Mouse (Mus musculus): ENCODE results near the gene Fgfr2. TPM values are rescaled to one million over a fixed set of nuclear protein-coding genes. Genes with fewer than 3 reads are reported as not detected.

Fgfr2 gene
- polyA plus RNA-seq, 1 experiment from 2014 or later = 106 TPM

GRCm38 (mm10) chr7:131807257-131807656 is 1315.9 kb downstream of the Fgfr2 start:
- no peak overlapping the region for H3K27ac ChIP-seq (replicated peaks; ENCODE audit: low read depth, low read length)
- H3K27me3 ChIP-seq (replicated peaks; ENCODE audit: control insufficient read depth, insufficient read depth, low read length) = no peaks in the 10 kb centered on the region
- ATAC-seq (ENCODE audit: low read depth) (no peak), DNase-seq (ENCODE audit: low spot score) (no peak)
- H3K4me2 ChIP-seq (ENCODE audit: low read depth, low read length) = no peak overlapping the region
- H3K4me1 ChIP-seq (ENCODE audit: control insufficient read depth, insufficient read depth, low read length) = no peaks in the 10 kb centered on the region
- no peaks in the 10 kb centered on the region for H3K9me3 ChIP-seq (ENCODE audit: control insufficient read depth, low read length)
- WGBS = 15% methylated on average over 2 of the region's 2 CpGs
- H3K9ac ChIP-seq (ENCODE audit: low read depth, low read length) = no peak overlapping the region
- H3K36me3 ChIP-seq (ENCODE audit: control insufficient read depth, insufficient read depth, low read length) = no peaks in the 10 kb centered on the region
- H3K4me3 ChIP-seq (ENCODE audit: low read depth, low read length) = no peak overlapping the region

- H3K36me3 ChIP-seq (ENCODE audit: control insufficient read depth, insufficient read depth, low read length) = no peaks in the 10 kb centered on the region
- WGBS = 63% methylated on average over 9 of the region's 9 CpGs
- no peak for ATAC-seq (ENCODE audit: low read depth)
- H3K27me3 ChIP-seq (replicated peaks; ENCODE audit: control insufficient read depth, insufficient read depth, low read length) = 0 out of 2 replicates have a peak, but pooled peaks cover 1% of the 10 kb centered on the region
- H3K27ac ChIP-seq (replicated peaks; ENCODE audit: low read depth, low read length) = no peak overlapping the region
- no peak overlapping the region for H3K4me2 ChIP-seq (ENCODE audit: low read depth, low read length)
- H3K9me3 ChIP-seq (ENCODE audit: control insufficient read depth, low read length) = no peaks in the 10 kb centered on the region
- no peak overlapping the region for H3K9ac ChIP-seq (ENCODE audit: low read depth, low read length)
- no peak for DNase-seq (ENCODE audit: low spot score)
- H3K4me1 ChIP-seq (ENCODE audit: control insufficient read depth, insufficient read depth, low read length) = no peaks in the 10 kb centered on the region
- H3K4me3 ChIP-seq (ENCODE audit: low read depth, low read length) = no peak overlapping the region
Observed at GRCm38 (mm10) chr7:131805525-131806202, 1317.5 kb downstream of the Fgfr2 start.

- Histone ChIP-seq H3K27ac (replicated peaks; ENCODE audit: low read depth, low read length) (no peak overlapping the region), H3K36me3 (ENCODE audit: control insufficient read depth, insufficient read depth, low read length) (no peaks in the 10 kb centered on the region), H3K4me3 (ENCODE audit: low read depth, low read length) (no peak overlapping the region), H3K27me3 (replicated peaks; ENCODE audit: control insufficient read depth, insufficient read depth, low read length) (0 out of 2 replicates have a peak, but pooled peaks cover 3% of the 10 kb centered on the region), H3K4me1 (ENCODE audit: control insufficient read depth, insufficient read depth, low read length) (no peaks in the 10 kb centered on the region), H3K9me3 (ENCODE audit: control insufficient read depth, low read length) (no peaks in the 10 kb centered on the region), H3K9ac (ENCODE audit: low read depth, low read length) (no peak overlapping the region), H3K4me2 (ENCODE audit: low read depth, low read length) (no peak overlapping the region)
- ATAC-seq (ENCODE audit: low read depth) (no peak), DNase-seq (ENCODE audit: low spot score) (no peak)
- 30% methylated on average over 6 of the region's 6 CpGs for WGBS
Observed at GRCm38 (mm10) chr7:131800416-131801045, 1322.6 kb downstream of the Fgfr2 start.

GRCm38 (mm10) chr7:131797161-131797560 is 1326.0 kb downstream of the Fgfr2 start:
- no peak overlapping the region for H3K27ac ChIP-seq (replicated peaks; ENCODE audit: low read depth, low read length)
- no peak overlapping the region for H3K4me3 ChIP-seq (ENCODE audit: low read depth, low read length)
- H3K9ac ChIP-seq (ENCODE audit: low read depth, low read length) = no peak overlapping the region
- H3K4me1 ChIP-seq (ENCODE audit: control insufficient read depth, insufficient read depth, low read length) = no peaks in the 10 kb centered on the region
- WGBS = 36% methylated on average over 6 of the region's 6 CpGs
- no peaks in the 10 kb centered on the region for H3K9me3 ChIP-seq (ENCODE audit: control insufficient read depth, low read length)
- ATAC-seq (ENCODE audit: low read depth) (no peak), DNase-seq (ENCODE audit: low spot score) (no peak)
- 0 out of 2 replicates have a peak, but pooled peaks cover 3% of the 10 kb centered on the region for H3K27me3 ChIP-seq (replicated peaks; ENCODE audit: control insufficient read depth, insufficient read depth, low read length)
- H3K4me2 ChIP-seq (ENCODE audit: low read depth, low read length) = no peak overlapping the region
- no peaks in the 10 kb centered on the region for H3K36me3 ChIP-seq (ENCODE audit: control insufficient read depth, insufficient read depth, low read length)

GRCm38 (mm10) chr7:131788595-131789206 is 1334.4 kb downstream of the Fgfr2 start:
- Histone ChIP-seq H3K4me2 (ENCODE audit: low read depth, low read length) (no peak overlapping the region), H3K9me3 (ENCODE audit: control insufficient read depth, low read length) (no peaks in the 10 kb centered on the region), H3K27me3 (replicated peaks; ENCODE audit: control insufficient read depth, insufficient read depth, low read length) (no peaks in the 10 kb centered on the region), H3K36me3 (ENCODE audit: control insufficient read depth, insufficient read depth, low read length) (no peaks in the 10 kb centered on the region), H3K9ac (ENCODE audit: low read depth, low read length) (no peak overlapping the region), H3K27ac (replicated peaks; ENCODE audit: low read depth, low read length) (no peak overlapping the region), H3K4me1 (ENCODE audit: control insufficient read depth, insufficient read depth, low read length) (no peaks in the 10 kb centered on the region), H3K4me3 (ENCODE audit: low read depth, low read length) (no peak overlapping the region)
- 66% methylated on average over 10 of the region's 10 CpGs for WGBS
- ATAC-seq (ENCODE audit: low read depth) (no peak), DNase-seq (ENCODE audit: low spot score) (no peak)

GRCm38 (mm10) chr7:131785721-131786120 is 1337.4 kb downstream of the Fgfr2 start:
- Histone ChIP-seq H3K36me3 (ENCODE audit: control insufficient read depth, insufficient read depth, low read length) (no peaks in the 10 kb centered on the region), H3K9ac (ENCODE audit: low read depth, low read length) (no peak overlapping the region), H3K9me3 (ENCODE audit: control insufficient read depth, low read length) (no peaks in the 10 kb centered on the region), H3K4me3 (ENCODE audit: low read depth, low read length) (no peak overlapping the region), H3K4me1 (ENCODE audit: control insufficient read depth, insufficient read depth, low read length) (no peaks in the 10 kb centered on the region), H3K4me2 (ENCODE audit: low read depth, low read length) (no peak overlapping the region), H3K27me3 (replicated peaks; ENCODE audit: control insufficient read depth, insufficient read depth, low read length) (no peaks in the 10 kb centered on the region), H3K27ac (replicated peaks; ENCODE audit: low read depth, low read length) (no peak overlapping the region)
- DNase-seq (ENCODE audit: low spot score) (no peak), ATAC-seq (ENCODE audit: low read depth) (no peak)
- WGBS = 82% methylated on average over 3 of the region's 3 CpGs

GRCm38 (mm10) chr7:131778271-131778985 is 1344.7 kb downstream of the Fgfr2 start:
- Histone ChIP-seq H3K4me2 (ENCODE audit: low read depth, low read length) (no peak overlapping the region), H3K27ac (replicated peaks; ENCODE audit: low read depth, low read length) (no peak overlapping the region), H3K4me1 (ENCODE audit: control insufficient read depth, insufficient read depth, low read length) (no peaks in the 10 kb centered on the region), H3K27me3 (replicated peaks; ENCODE audit: control insufficient read depth, insufficient read depth, low read length) (0 out of 2 replicates have a peak, but pooled peaks cover 4% of the 10 kb centered on the region), H3K9me3 (ENCODE audit: control insufficient read depth, low read length) (no peaks in the 10 kb centered on the region), H3K36me3 (ENCODE audit: control insufficient read depth, insufficient read depth, low read length) (no peaks in the 10 kb centered on the region), H3K4me3 (ENCODE audit: low read depth, low read length) (no peak overlapping the region), H3K9ac (ENCODE audit: low read depth, low read length) (no peak overlapping the region)
- 57% methylated on average over 24 of the region's 24 CpGs for WGBS
- DNase-seq (ENCODE audit: low spot score) (no peak), ATAC-seq (ENCODE audit: low read depth) (no peak)

GRCm38 (mm10) chr7:131777461-131778270 is 1345.5 kb downstream of the Fgfr2 start:
- H3K27me3 ChIP-seq (replicated peaks; ENCODE audit: control insufficient read depth, insufficient read depth, low read length) = 0 out of 2 replicates have a peak, but pooled peaks cover 4% of the 10 kb centered on the region
- no peaks in the 10 kb centered on the region for H3K36me3 ChIP-seq (ENCODE audit: control insufficient read depth, insufficient read depth, low read length)
- H3K4me3 ChIP-seq (ENCODE audit: low read depth, low read length) = no peak overlapping the region
- H3K9me3 ChIP-seq (ENCODE audit: control insufficient read depth, low read length) = no peaks in the 10 kb centered on the region
- H3K9ac ChIP-seq (ENCODE audit: low read depth, low read length) = no peak overlapping the region
- ATAC-seq (ENCODE audit: low read depth) (no peak), DNase-seq (ENCODE audit: low spot score) (peak; percentile 12)
- no peak overlapping the region for H3K4me2 ChIP-seq (ENCODE audit: low read depth, low read length)
- no peak overlapping the region for H3K27ac ChIP-seq (replicated peaks; ENCODE audit: low read depth, low read length)
- H3K4me1 ChIP-seq (ENCODE audit: control insufficient read depth, insufficient read depth, low read length) = no peaks in the 10 kb centered on the region
- WGBS = 23% methylated on average over 10 of the region's 10 CpGs
